Mouse (Mus musculus): Measurements from ENCODE around the gene Ush2a. TPM values are rescaled to one million over a fixed set of nuclear protein-coding genes. Genes with fewer than 3 reads are reported as not detected.

Gene Ush2a
- total RNA-seq, 2 experiments from 2014 or later = 0.16 to 0.17 TPM

DNA sequence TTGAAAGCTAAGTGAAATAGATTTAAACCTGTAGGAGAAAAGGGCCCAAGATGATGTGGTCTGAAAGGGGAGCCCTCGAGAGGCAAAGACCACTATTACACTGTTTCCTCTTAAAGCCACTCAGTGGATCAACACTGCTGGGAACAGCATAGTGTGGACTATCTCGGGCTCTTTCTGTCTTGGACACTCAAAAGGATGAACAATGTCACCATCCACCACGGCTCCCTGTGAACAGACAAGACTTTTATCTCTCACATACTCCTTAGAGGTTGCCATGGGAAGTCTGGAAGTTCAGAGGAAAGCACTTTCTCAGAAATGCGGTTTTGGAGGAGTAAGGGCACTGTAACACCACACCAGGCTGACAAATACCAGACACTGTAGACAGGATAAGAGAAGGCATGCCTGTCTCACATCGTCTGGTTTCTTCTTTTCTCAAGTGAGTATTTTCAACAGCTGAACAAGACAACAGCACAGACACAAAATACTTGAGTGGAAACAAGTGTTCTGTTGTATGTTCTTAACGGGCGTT lies 124.0 kb downstream of the Ush2a start:
- no peak for DNase-seq (ENCODE audit: low spot score in 2 of 2)

DNA sequence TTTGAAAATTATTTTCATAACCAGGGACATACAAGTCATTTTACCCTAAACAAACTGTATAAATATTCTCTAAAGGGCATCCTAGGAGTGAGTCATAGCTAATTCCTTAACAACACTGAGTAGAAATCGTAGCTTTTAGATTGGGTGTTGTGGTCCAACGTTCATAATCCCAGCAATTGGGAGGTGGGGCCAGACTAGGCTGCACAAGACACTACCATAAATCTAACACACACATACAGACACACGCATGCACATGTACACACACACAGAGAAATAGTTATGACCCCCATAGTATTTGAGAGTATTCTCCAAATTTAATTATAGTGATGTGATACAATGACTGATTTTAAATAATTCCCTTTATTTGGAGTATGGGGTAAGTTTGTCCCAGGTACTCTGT lies 125.5 kb downstream of the Ush2a start:
- DNase-seq (ENCODE audit: low spot score in 2 of 2) = no peak

DNA sequence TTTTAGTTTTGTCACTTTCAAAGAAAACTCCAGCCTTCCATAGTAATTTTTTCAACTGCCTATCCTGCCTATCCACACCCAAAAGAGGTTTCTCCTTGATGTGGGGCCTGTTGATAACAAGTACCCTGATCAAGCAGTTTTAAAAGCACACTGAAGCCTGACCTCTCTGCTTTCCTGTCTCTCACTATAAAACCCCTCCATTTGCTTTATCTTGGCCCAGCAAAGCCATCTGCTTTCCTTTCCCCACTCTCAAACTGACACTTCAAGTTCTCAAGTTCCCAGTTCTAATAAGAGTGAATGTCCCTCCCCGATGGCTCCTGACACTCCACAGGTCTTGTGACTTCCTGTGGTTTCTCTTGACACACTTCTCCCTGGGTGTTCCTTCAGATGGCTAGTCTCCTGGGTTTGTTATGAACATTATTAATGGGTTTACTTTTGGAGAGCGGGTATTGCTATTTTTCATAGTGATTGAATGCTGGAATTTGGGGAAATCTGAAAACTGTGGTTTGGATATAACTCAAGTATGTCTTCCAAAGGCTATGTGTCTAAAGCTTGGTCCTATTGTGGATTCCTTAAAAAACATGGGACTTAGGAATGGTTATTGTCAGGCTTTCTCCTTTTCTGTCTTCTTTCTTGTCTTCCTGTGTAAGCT lies 126.1 kb downstream of the Ush2a start:
- DNase-seq (ENCODE audit: low spot score in 2 of 2) = no peak

DNA sequence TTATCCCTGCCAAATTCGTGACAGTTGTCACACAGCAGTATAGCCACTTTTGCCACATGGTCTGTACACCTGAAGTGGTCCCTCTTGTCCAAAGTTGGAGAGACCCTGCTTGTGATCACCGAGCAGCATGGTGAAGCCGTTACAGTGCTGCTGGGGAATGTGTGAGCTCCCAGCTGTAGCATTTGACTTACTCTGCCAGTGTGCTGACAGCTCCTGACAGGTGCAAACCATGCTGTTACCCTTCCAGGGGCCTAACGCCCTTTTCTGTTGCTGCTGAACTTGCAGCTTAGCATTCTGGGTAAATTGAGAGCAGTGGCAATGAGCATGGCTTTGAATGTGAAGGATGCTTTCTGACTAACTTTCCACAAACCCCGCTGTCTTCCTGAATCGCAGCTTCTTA lies 128.3 kb downstream of the Ush2a start:
- DNase-seq (ENCODE audit: low spot score in 2 of 2) = no peak

- DNase-seq (ENCODE audit: low spot score in 2 of 2) = no peak
Measured at GRCm38 (mm10) chr1:188407176-188407575, 145.4 kb downstream of the Ush2a start.

DNA sequence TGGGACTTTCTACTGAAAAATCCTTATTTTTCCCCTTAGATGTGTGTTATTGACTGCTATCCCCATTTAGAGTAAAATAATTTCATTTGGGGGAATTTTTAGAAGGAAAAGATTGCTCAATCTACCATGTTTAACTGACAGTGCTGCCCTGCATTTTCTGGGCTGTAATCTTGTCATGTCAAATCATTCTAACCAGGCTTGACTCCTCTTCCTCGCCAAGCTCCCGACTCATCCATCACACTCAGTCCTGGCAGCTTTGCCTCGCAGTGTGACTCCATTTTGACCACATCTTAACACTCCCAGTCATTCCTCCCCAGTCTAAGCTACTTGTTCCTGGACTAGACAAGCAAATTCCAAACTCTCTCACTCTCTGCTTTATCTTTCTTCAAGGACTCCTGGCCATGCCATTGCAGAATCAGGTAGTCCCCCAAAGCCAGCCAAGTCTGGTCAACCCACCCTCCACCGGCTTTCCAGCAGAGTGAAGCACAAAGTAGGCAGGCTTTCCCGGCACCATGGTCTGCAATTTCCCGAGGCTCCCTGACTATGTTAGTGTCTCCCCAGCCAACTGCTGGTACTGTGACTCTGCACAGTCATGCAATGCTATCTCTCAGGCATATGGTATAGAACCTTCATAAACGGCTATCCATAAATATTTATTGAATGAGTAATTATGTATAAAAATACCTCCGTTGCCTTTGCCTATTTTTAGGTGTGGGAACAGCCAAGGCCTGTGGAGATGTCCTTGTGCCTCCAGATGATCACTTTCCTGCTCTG lies 146.0 kb downstream of the Ush2a start:
- no peak for DNase-seq (ENCODE audit: low spot score in 2 of 2)

DNA sequence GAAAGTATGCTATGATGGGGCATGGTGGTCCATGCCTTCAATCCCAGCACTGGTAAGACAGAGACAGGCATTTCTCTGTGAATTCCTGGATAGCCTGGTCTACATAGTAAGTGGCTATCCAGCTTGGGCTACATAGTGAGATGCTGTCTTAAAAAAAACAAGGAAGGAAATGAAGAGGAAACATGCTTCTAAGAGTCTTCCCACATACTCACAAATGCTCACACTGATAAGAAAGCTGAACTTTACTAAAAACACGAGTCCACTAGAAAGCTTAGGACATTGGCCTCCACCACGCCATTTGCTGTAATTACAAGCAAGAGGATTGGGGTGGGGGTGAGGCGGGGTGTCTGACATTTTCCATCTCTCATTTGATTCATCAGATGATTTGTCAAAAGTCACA lies 148.7 kb downstream of the Ush2a start:
- DNase-seq (ENCODE audit: low spot score in 2 of 2) = no peak

DNA sequence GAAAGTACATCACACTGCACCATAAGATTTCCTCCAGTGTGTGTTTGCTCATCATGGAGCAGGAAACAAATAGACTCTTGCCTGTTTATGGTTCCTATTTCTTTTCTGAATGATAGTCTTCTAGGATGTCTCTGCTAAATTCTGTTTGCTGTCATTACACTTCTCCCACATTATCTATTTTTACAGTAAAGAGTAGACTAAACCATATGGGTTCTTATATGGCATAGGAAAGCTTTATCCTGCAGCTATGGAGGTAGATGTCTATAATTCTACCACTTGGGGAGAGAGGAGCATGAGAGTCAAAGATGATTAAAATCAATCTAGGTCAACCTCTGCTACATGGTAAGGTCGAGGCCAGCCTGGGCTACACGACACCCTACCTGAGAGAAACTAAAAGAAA lies 158.7 kb downstream of the Ush2a start:
- DNase-seq (ENCODE audit: low spot score in 2 of 2) = no peak

DNA sequence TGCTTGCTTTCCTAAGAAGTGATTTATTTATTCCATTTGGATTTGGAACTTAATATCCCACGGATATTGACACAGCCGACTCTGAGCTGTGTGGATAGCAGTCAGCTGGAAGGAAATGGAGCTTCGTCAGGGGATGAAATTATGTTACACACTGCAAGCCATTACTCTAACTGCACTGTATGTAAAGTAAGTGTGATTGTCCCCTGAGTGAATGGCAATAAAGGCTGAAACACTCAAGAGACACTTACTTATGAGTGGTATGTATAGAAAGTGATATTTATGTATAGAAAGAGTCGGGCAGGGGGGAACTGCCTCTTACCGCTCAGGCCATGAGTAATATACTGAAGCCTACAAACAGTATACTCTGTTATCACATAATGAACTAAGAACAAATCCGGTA lies 166.3 kb downstream of the Ush2a start:
- no peak for DNase-seq (ENCODE audit: low spot score in 2 of 2)

- no peak for DNase-seq (ENCODE audit: low spot score in 2 of 2)
Measured at GRCm38 (mm10) chr1:188430689-188431088, 168.9 kb downstream of the Ush2a start.

DNA sequence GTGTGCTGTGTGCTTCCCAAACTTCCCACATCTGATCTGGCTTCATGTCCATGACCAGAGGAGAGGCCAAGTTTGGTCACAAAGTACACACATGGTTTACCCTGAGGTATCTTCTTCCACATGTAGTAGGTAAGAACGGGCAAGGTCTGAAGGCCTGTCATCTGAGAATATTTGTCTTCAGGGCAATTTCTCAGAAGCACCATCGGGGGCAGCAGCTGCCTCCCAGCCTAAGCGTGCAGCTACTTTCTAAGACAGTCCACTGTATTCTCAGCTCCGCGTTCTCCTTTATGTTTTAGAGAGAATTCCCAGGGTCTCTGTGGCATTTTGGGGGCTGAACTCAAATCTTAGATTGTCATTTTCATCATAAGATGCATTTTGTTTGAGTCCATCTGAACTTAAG lies 186.1 kb downstream of the Ush2a start:
- DNase-seq (ENCODE audit: low spot score in 2 of 2) = no peak

DNA sequence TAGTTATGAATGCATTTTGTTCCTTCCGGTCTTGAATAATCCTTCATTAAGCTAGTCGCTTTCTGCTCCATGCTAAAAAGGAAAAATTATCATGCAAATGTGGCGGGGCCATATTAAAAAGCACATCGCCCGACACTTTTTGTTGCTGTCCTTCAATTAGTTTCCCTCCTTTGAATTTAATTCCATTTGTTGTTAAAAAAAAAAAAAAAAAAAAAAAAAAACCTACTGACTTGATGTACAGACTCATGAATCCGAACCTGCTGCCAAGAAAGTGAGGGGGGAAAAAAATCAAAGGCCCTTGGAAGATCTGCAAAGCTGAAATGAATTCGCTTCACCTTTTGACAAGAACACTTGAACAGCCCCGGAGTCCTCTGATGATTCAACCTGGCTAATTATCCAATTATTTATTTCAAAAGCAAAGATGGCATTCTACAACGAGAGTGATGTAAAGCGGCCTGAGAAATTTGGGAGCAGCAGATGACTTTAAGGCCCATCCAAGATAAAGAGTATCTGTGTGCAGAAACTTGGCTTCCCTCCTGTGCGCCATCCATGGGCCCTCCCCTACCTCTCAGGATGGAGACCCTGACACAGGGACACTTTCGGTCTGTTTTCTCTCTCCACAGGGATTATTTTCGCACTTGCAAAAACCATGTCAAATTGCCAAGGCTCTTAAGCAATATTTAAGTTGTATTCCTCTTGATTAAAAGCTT lies 194.8 kb downstream of the Ush2a start:
- no peak for DNase-seq (ENCODE audit: low spot score in 2 of 2)

GRCm38 (mm10) chr1:188457221-188458008 lies 195.6 kb downstream of the Ush2a start:
- peak in 1 of 2 experiments; percentile 28 for DNase-seq (ENCODE audit: low spot score in 2 of 2)

GRCm38 (mm10) chr1:188461203-188461602 lies 199.4 kb downstream of the Ush2a start:
- DNase-seq (ENCODE audit: low spot score in 2 of 2) = no peak

DNA sequence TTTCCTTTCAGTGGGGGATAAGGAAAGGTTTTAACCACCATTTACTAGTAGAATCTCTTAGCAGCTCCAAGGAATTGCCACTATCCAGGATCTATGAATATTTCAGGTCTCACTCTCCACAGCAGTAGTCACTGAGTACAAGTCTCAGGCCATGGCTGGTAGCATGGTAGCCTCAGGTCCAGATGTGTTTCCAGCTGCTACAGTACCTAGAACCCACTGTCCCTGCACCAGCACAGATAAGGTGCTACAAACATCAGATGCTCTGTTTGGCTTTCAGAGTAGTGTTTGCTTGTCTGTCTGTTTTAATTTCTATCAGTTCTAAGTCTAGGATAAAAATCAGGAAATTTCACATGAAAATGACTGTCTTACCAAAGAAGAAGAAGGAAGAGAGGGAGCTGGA lies 202.8 kb downstream of the Ush2a start:
- DNase-seq (ENCODE audit: low spot score in 2 of 2) = no peak

DNA sequence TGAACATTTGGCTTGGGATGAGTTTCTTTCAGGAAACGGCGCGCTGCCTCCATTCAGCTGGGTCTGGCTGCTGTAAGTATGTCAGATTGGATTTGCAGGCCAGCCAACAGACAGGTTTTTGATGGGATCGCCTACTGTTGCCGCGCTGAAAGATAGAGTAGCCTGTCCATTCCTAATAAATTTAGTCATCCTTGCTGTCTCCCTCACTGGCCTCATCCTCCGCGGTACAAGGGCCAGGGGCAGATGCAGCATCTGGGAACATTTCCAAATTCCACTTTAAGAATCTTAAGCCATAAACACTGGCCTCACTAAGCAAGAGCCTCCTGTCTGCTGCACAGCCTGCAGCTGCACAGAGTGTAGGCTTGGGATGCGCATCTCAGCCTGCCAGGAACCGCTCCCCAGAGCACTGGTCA lies 206.6 kb downstream of the Ush2a start:
- peak in 1 of 2 experiments; percentile 11 for DNase-seq (ENCODE audit: low spot score in 2 of 2)

DNA sequence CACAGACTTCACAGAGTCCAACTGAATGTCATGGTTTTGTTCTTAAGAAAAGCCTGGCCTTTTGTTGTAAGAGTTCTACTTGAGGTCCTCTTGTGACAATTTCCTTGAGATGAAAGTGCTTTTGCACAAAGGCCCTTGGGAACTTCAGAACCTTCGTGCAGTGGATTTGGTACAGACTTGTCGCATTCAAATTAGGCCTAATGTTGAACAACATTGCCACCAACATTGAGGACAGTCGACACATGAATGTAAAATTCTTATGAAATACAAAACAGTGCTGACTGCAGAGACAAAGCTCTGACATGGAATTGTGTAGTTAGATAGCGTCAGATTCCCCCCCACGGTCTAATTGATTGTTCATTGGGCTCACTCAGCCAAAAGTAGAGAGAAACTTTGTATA lies 243.1 kb downstream of the Ush2a start:
- DNase-seq (ENCODE audit: low spot score in 2 of 2) = no peak

- DNase-seq (ENCODE audit: low spot score in 2 of 2) = no peak
Measured at GRCm38 (mm10) chr1:188518792-188519191, 257.0 kb downstream of the Ush2a start.

DNA sequence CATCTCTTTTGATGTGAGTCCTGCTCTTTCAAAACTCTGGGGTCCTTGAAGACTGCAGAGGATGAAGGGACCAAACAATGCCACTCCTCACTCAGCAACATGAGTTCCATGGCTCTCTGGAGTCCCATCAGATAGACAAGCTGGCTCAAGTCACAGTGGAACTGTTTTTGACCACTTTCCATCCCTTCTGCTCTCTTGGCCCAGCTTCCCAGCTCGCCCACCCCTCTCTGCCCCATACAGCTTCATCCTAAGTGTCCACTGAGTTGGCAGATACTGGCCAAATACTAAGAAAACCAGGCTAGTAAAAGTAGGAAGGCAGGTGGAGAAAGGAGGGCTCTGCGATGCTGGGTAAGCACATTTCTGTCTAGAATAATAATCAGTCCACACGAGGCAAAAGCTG lies 265.6 kb downstream of the Ush2a start:
- DNase-seq (ENCODE audit: low spot score in 2 of 2) = no peak

DNA sequence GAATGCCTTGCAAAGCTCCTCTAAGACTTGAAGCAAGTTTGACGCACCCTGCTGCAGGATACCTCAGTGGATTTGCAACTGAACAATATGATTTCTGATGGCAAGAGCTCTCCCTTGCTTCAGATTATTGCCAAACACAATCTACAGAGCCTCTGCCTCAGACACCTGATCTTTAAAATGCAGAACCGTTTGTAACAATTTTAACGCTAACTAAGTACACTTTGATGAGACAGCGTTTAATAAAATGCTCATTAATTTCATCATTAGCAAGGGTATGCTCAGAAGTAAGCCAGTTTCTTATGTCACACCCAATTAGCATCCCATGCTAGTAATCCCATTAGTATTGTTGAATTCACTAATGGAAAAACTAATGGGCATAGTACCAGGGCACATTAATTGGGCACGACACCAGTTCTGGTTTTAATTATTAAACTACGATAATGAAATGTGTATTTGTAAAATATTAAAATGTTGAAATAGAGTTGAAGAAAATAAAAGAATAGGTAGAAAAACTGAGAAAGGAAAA lies 267.8 kb downstream of the Ush2a start:
- DNase-seq (ENCODE audit: low spot score in 2 of 2) = no peak

DNA sequence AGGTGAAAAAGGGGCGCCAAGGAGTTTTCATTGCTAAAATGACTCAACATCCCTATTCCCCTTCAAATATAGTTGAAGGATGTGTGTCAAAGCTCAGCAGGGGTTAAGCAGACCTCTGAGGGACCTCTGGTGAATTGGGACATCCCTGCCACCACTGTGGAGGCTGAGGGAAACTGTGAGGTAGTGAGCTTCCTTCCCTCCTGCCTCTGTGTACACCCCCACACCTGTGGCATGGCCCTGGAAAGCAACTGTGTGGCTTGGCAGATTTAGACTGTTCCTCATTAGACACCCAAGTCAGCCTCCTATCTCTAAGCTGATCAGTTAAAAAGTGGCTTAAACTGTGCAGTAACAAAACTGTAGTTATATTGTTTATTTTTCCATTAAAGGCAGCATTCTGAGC lies 275.2 kb downstream of the Ush2a start:
- no peak for DNase-seq (ENCODE audit: low spot score in 2 of 2)
